Mouse (Mus musculus): ENCODE measurements around the gene Lingo2. TPM values are rescaled to one million over a fixed set of nuclear protein-coding genes. Genes with fewer than 3 reads are reported as not detected.

The Lingo2 gene
- polyA plus RNA-seq, 1 experiment from 2014 or later = 0.09 TPM

DNA sequence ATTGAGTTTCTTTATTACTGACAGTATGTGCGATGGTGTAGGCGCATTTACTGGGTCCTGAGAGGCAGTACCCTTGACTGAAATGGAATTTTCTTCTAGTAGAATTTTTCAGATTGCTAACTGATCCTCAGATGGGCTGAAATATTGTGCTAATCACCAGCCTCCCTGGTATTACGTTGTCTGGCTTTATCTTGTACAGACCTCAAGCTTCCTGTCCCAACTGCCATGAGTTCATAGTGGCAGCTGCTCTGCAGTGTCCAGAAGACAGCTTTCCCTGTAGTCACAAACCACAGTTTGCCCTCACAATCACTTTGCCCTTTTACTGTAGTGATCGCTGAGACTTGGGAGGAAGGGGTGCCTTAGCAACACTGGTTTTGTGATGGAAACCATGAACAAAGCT, 176.5 kb downstream of the Lingo2 start:
- ATAC-seq (ENCODE audit: low read depth) (no peak), DNase-seq (no peak)
- Histone ChIP-seq H3K9ac (no peak overlapping the region), H3K36me3 (no peaks in the 10 kb centered on the region), H3K9me3 (replicated peaks) (no peaks in the 10 kb centered on the region), H3K4me3 (replicated peaks) (no peak overlapping the region), H3K27ac (no peak overlapping the region), H3K4me1 (replicated peaks) (no peaks in the 10 kb centered on the region), H3K4me2 (no peak overlapping the region), H3K27me3 (no peaks in the 10 kb centered on the region)
- WGBS (ENCODE audit: insufficient replicate concordance) = 43% methylated on average over 4 of the region's 4 CpGs

- 54% methylated on average over 2 of the region's 2 CpGs for WGBS (ENCODE audit: insufficient replicate concordance)
- no peak overlapping the region for H3K27ac ChIP-seq
- no peak overlapping the region for H3K4me2 ChIP-seq
- no peaks in the 10 kb centered on the region for H3K27me3 ChIP-seq
- DNase-seq (no peak), ATAC-seq (ENCODE audit: low read depth) (no peak)
- H3K4me1 ChIP-seq (replicated peaks) = no peaks in the 10 kb centered on the region
- H3K9ac ChIP-seq = no peak overlapping the region
- H3K4me3 ChIP-seq (replicated peaks) = no peak overlapping the region
- H3K9me3 ChIP-seq (replicated peaks) = no peaks in the 10 kb centered on the region
- H3K36me3 ChIP-seq = no peaks in the 10 kb centered on the region
Observed at GRCm38 (mm10) chr4:36730691-36731090, 220.9 kb downstream of the Lingo2 start.

GRCm38 (mm10) chr4:36716411-36716810, 235.1 kb downstream of the Lingo2 start:
- Histone ChIP-seq H3K9me3 (replicated peaks) (no peaks in the 10 kb centered on the region), H3K4me3 (replicated peaks) (no peak overlapping the region), H3K4me1 (replicated peaks) (no peaks in the 10 kb centered on the region), H3K4me2 (no peak overlapping the region), H3K36me3 (no peaks in the 10 kb centered on the region), H3K27ac (no peak overlapping the region), H3K27me3 (no peaks in the 10 kb centered on the region), H3K9ac (no peak overlapping the region)
- DNase-seq = no peak
- no peak for ATAC-seq (ENCODE audit: low read depth)
- WGBS (ENCODE audit: insufficient replicate concordance) = 68% methylated on average over 1 of the region's 1 CpGs

- no peak for DNase-seq
- H3K9me3 ChIP-seq (replicated peaks) = no peaks in the 10 kb centered on the region
- no peaks in the 10 kb centered on the region for H3K36me3 ChIP-seq
- H3K27me3 ChIP-seq = no peaks in the 10 kb centered on the region
- H3K4me1 ChIP-seq (replicated peaks) = peaks cover 4% of the 10 kb centered on the region
- H3K27ac ChIP-seq = no peak overlapping the region
- peak; percentile 69 for ATAC-seq (ENCODE audit: low read depth)
- H3K9ac ChIP-seq = no peak overlapping the region
- 35% methylated on average over 3 of the region's 3 CpGs for WGBS (ENCODE audit: insufficient replicate concordance)
- H3K4me3 ChIP-seq (replicated peaks) = no peak overlapping the region
- H3K4me2 ChIP-seq = no peak overlapping the region
Observed at GRCm38 (mm10) chr4:36698888-36699287, 252.7 kb downstream of the Lingo2 start.

- no peak overlapping the region for H3K4me3 ChIP-seq (replicated peaks)
- no peaks in the 10 kb centered on the region for H3K9me3 ChIP-seq (replicated peaks)
- H3K4me1 ChIP-seq (replicated peaks) = peaks cover 4% of the 10 kb centered on the region
- 25% methylated on average over 2 of the region's 2 CpGs for WGBS (ENCODE audit: insufficient replicate concordance)
- no peak overlapping the region for H3K4me2 ChIP-seq
- no peaks in the 10 kb centered on the region for H3K27me3 ChIP-seq
- DNase-seq (peak; percentile 1), ATAC-seq (ENCODE audit: low read depth) (peak; percentile 86)
- H3K9ac ChIP-seq = no peak overlapping the region
- H3K36me3 ChIP-seq = no peaks in the 10 kb centered on the region
- no peak overlapping the region for H3K27ac ChIP-seq
Observed at GRCm38 (mm10) chr4:36696810-36697209, 254.7 kb downstream of the Lingo2 start.

DNA sequence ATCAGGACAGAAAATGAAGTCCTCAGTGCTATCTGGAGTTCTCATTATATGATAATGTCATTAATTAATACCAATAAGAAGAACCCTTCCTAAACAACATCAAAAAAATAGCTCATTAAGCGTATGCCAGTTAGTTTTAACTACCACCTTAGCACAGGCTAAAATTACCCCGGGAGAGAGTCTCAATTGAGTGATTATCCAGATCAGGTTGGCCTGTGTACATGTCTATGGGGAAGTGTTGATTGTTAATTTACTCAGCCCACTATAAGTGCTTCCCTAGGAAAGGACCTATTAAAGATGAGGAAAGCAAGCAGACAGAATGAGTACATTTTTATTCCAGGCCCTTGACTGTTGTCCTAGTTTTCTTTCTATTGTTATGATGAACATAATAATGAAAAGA, 291.6 kb downstream of the Lingo2 start:
- 71% methylated on average over 2 of the region's 2 CpGs for WGBS (ENCODE audit: insufficient replicate concordance)
- H3K27ac ChIP-seq = no peak overlapping the region
- DNase-seq (no peak), ATAC-seq (ENCODE audit: low read depth) (no peak)
- H3K4me2 ChIP-seq = no peak overlapping the region
- H3K9ac ChIP-seq = no peak overlapping the region
- no peaks in the 10 kb centered on the region for H3K9me3 ChIP-seq (replicated peaks)
- H3K4me3 ChIP-seq (replicated peaks) = no peak overlapping the region
- H3K4me1 ChIP-seq (replicated peaks) = no peaks in the 10 kb centered on the region
- no peaks in the 10 kb centered on the region for H3K27me3 ChIP-seq
- no peaks in the 10 kb centered on the region for H3K36me3 ChIP-seq

- Histone ChIP-seq H3K4me2 (no peak overlapping the region), H3K9me3 (replicated peaks) (no peaks in the 10 kb centered on the region), H3K9ac (no peak overlapping the region), H3K4me1 (replicated peaks) (no peaks in the 10 kb centered on the region), H3K27ac (no peak overlapping the region), H3K4me3 (replicated peaks) (no peak overlapping the region), H3K27me3 (no peaks in the 10 kb centered on the region), H3K36me3 (no peaks in the 10 kb centered on the region)
- DNase-seq (no peak), ATAC-seq (ENCODE audit: low read depth) (no peak)
Observed at GRCm38 (mm10) chr4:36647753-36648152, 303.8 kb downstream of the Lingo2 start.

- Histone ChIP-seq H3K36me3 (no peaks in the 10 kb centered on the region), H3K4me1 (replicated peaks) (no peaks in the 10 kb centered on the region), H3K9ac (no peak overlapping the region), H3K9me3 (replicated peaks) (no peaks in the 10 kb centered on the region), H3K4me3 (replicated peaks) (no peak overlapping the region), H3K4me2 (no peak overlapping the region), H3K27ac (no peak overlapping the region), H3K27me3 (no peaks in the 10 kb centered on the region)
- no peak for DNase-seq
- ATAC-seq (ENCODE audit: low read depth) = no peak
- WGBS (ENCODE audit: insufficient replicate concordance) = 59% methylated on average over 2 of the region's 2 CpGs
Observed at GRCm38 (mm10) chr4:36635666-36636065, 315.9 kb downstream of the Lingo2 start.

GRCm38 (mm10) chr4:36576801-36577200, 374.7 kb downstream of the Lingo2 start:
- WGBS (ENCODE audit: insufficient replicate concordance) = 61% methylated on average over 5 of the region's 5 CpGs
- Histone ChIP-seq H3K9ac (no peak overlapping the region), H3K4me3 (replicated peaks) (no peak overlapping the region), H3K36me3 (no peaks in the 10 kb centered on the region), H3K27ac (no peak overlapping the region), H3K4me1 (replicated peaks) (no peaks in the 10 kb centered on the region), H3K9me3 (replicated peaks) (no peaks in the 10 kb centered on the region), H3K27me3 (no peaks in the 10 kb centered on the region), H3K4me2 (no peak overlapping the region)
- DNase-seq (no peak), ATAC-seq (ENCODE audit: low read depth) (no peak)

DNA sequence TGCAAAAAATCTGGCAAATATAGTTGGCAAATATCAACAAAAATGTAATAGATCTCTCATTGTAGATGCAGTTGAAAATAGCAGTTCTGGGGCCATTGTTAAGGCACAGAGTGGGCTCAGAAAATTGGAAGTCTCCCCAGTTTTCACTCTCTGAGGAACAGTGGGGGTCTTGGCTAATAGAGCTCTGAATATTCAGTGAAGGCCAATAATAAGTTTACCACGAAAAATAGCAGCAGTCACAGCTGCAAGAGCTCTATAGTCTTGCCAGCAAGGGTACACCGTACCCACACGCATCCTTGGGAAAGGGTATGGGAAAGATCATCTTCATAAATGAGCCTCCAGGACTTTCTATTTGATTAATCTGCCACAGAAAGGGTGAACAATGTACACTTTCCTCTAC, 375.3 kb downstream of the Lingo2 start:
- DNase-seq (no peak), ATAC-seq (ENCODE audit: low read depth) (no peak)
- Histone ChIP-seq H3K4me2 (no peak overlapping the region), H3K27me3 (no peaks in the 10 kb centered on the region), H3K27ac (no peak overlapping the region), H3K36me3 (no peaks in the 10 kb centered on the region), H3K9me3 (replicated peaks) (no peaks in the 10 kb centered on the region), H3K9ac (no peak overlapping the region), H3K4me3 (replicated peaks) (no peak overlapping the region), H3K4me1 (replicated peaks) (no peaks in the 10 kb centered on the region)
- 58% methylated on average over 3 of the region's 3 CpGs for WGBS (ENCODE audit: insufficient replicate concordance)

DNA sequence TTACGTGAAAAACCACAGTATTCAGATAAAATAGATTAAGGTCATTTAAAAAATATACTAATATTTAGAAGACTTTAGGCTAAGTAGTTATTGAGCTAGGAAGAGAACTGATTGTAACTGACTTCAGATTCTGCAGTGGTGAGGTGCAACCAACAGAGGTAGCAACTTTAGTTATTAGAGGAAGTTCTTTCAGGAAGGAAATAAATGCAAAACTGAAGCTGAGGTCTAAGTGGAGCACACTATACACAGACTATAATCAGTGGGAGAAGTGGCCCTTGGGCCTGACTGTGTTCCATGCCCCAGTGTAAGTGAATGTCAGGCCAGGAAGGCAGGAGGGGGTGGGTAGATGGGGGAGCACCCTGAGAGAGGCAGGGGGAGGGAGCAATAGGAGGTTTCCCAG, 385.0 kb downstream of the Lingo2 start:
- H3K4me1 ChIP-seq (replicated peaks) = no peaks in the 10 kb centered on the region
- no peak overlapping the region for H3K27ac ChIP-seq
- H3K9me3 ChIP-seq (replicated peaks) = 0 out of 2 replicates have a peak, but pooled peaks cover 3% of the 10 kb centered on the region
- H3K36me3 ChIP-seq = no peaks in the 10 kb centered on the region
- no peak overlapping the region for H3K4me3 ChIP-seq (replicated peaks)
- no peaks in the 10 kb centered on the region for H3K27me3 ChIP-seq
- H3K4me2 ChIP-seq = no peak overlapping the region
- no peak overlapping the region for H3K9ac ChIP-seq
- 46% methylated on average over 1 of the region's 1 CpGs for WGBS (ENCODE audit: insufficient replicate concordance)
- ATAC-seq (ENCODE audit: low read depth) (no peak), DNase-seq (no peak)

DNA sequence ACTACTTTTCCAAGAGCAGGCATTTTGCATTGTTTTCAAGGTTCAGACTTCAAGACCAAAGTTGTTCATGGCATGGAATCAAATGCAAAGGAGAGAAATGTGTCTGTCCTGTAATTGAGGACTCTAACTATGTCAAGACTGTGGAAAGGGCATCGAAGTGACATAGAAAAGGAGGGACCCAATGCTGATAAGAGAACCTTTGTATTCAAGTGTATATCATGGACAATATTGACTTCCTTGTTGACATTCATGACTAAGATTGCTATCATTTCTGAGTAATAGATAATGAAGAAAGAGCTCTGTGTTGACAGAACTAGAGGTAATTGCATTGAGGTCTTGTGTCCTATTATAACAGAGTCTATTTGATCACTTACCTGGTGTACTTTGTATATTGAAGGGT, 390.6 kb downstream of the Lingo2 start:
- no peaks in the 10 kb centered on the region for H3K4me1 ChIP-seq (replicated peaks)

More for the DNA sequence above, 390.6 kb downstream of the Lingo2 start:
- ATAC-seq (ENCODE audit: low read depth) (no peak), DNase-seq (no peak)
- H3K4me3 ChIP-seq (replicated peaks) = no peak overlapping the region
- H3K36me3 ChIP-seq = no peaks in the 10 kb centered on the region
- H3K9me3 ChIP-seq (replicated peaks) = no peaks in the 10 kb centered on the region
- H3K4me2 ChIP-seq = no peak overlapping the region
- no peak overlapping the region for H3K27ac ChIP-seq
- H3K9ac ChIP-seq = no peak overlapping the region
- no peaks in the 10 kb centered on the region for H3K27me3 ChIP-seq
- WGBS (ENCODE audit: insufficient replicate concordance) = 49% methylated on average over 1 of the region's 1 CpGs

Data from liver, embryonic 13.5 days (tissue).